Mouse (Mus musculus): ENCODE measurements around the gene Fam124b.

DNA sequence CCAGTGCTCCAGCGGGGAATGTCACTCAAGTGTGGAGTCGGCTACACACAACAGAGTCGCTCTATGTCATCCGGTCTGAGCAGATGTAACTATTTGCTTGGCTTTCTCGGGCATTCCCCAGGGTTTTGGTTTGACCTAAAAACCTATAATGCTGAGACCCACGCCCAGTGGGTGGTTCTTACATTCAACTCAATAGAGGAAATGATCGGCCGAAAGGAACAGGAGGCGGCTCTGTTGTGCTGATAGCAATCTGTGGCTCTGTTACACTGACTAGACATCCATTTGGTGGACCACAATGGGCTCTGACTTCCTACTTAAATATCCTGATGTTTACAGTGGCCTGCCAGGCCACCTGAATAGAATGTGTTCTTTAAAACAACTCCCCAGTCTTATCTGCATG is 4.4 kb downstream of the Fam124b start:
- no peak for TF ChIP-seq CTCF (IDR thresholded peaks at IDR 0.05; ENCODE audit: control insufficient read depth, insufficient read depth, insufficient replicate concordance, low read depth, low read length)
- no peak for TF ChIP-seq POLR2A (IDR thresholded peaks at IDR 0.05; ENCODE audit: control insufficient read depth, low read depth, low read length)
